ENCODE assay signal across 8 mouse cellular contexts in genomic region chr8:104250439-104251367, GRCm38 (mm10). TPM values are rescaled to one million over a fixed set of nuclear protein-coding genes. Genes with fewer than 3 reads are reported as not detected.
A peak's percentile ranks its signal among the peaks of the same experiment; 100 is the strongest.
DNase-seq lines count a peak whose midpoint lies in the region; ATAC-seq and TF ChIP-seq lines count a peak whose summit lies in the region.

Cklf (plus strand) TSS chr8:104250861.

- no peaks in the 10 kb centered on the region for H3K36me3 ChIP-seq in heart, embryonic 10.5 days
- H3K36me3 ChIP-seq in kidney, embryonic 15.5 days = no peaks in the 10 kb centered on the region; the same call in 1 of the 2 replicates
- H3K36me3 ChIP-seq in liver, embryonic 11.5 days (ENCODE audit: control insufficient read depth, insufficient read depth, low read length) = no peaks in the 10 kb centered on the region
- H3K36me3 ChIP-seq in stomach, embryonic 14.5 days (ENCODE audit: control insufficient read depth, insufficient read depth, low read length) = no peaks in the 10 kb centered on the region

- H3K4me2 ChIP-seq in kidney, embryonic 15.5 days = peak within 1 kb of the TSS; percentile 84
- H3K4me2 ChIP-seq in liver, embryonic 11.5 days = peak within 1 kb of the TSS; percentile 91
- H3K4me2 ChIP-seq in stomach, embryonic 14.5 days (replicated peaks; ENCODE audit: low read depth, low read length) = peak within 1 kb of the TSS; percentile 76

- peak; percentile 89 for ATAC-seq in kidney, embryonic 15.5 days (replicated peaks; ENCODE audit: low FRiP score)
- ATAC-seq in liver, embryonic 11.5 days (replicated peaks; ENCODE audit: low FRiP score) = peak; percentile 86
- ATAC-seq in stomach, embryonic 14.5 days (ENCODE audit: insufficient number of reproducible peaks, insufficient read depth, low FRiP score, low read depth) = peak; percentile 88

- no peaks in the 10 kb centered on the region for H3K9me3 ChIP-seq in heart, embryonic 10.5 days
- H3K9me3 ChIP-seq in kidney, embryonic 15.5 days (replicated peaks) = no peaks in the 10 kb centered on the region
- H3K9me3 ChIP-seq in liver, embryonic 11.5 days (ENCODE audit: control insufficient read depth, low read length) = no peaks in the 10 kb centered on the region
- H3K9me3 ChIP-seq in stomach, embryonic 14.5 days (ENCODE audit: control insufficient read depth, low read depth, low read length) = no peaks in the 10 kb centered on the region

- no peak for TF ChIP-seq CTCF in bone marrow macrophage, adult 2 months (IDR thresholded peaks at IDR 0.05; ENCODE audit: low read depth, low read length)
- TF ChIP-seq CTCF in embryonic fibroblast, embryonic 13.5 days (IDR thresholded peaks at IDR 0.05; ENCODE audit: borderline replicate concordance, insufficient read depth, low read length) = no peak

- TF ChIP-seq POLR2A in bone marrow macrophage, adult 2 months (IDR thresholded peaks at IDR 0.05; ENCODE audit: borderline replicate concordance, low read depth, low read length) = no peak; the same call in 1 of the 2 replicates
- peak; percentile 93 for TF ChIP-seq POLR2A in embryonic fibroblast, embryonic 13.5 days (IDR thresholded peaks at IDR 0.05; ENCODE audit: low read depth, low read length)

- no peaks in the 10 kb centered on the region for H3K27me3 ChIP-seq in heart, embryonic 10.5 days (ENCODE audit: insufficient read depth, poor library complexity, severe bottlenecking)
- H3K27me3 ChIP-seq in kidney, embryonic 15.5 days = no peaks in the 10 kb centered on the region
- no peaks in the 10 kb centered on the region for H3K27me3 ChIP-seq in liver, embryonic 11.5 days (replicated peaks; ENCODE audit: control insufficient read depth, insufficient read depth, low read length)
- no peaks in the 10 kb centered on the region for H3K27me3 ChIP-seq in stomach, embryonic 14.5 days (ENCODE audit: control insufficient read depth, insufficient read depth, low read length)

- H3K4me1 ChIP-seq in bone marrow macrophage, adult 2 months (ENCODE audit: control insufficient read depth, insufficient read depth, low read length) = peaks cover 31% of the 10 kb centered on the region
- H3K4me1 ChIP-seq in embryonic fibroblast, embryonic 13.5 days (ENCODE audit: control insufficient read depth, insufficient read depth, low read length) = no peaks in the 10 kb centered on the region
- H3K4me1 ChIP-seq in heart, embryonic 10.5 days = peaks cover 23% of the 10 kb centered on the region
- H3K4me1 ChIP-seq in kidney, embryonic 15.5 days = peaks cover 35% of the 10 kb centered on the region
- peaks cover 17% of the 10 kb centered on the region for H3K4me1 ChIP-seq in liver, embryonic 11.5 days (replicated peaks; ENCODE audit: control insufficient read depth, insufficient read depth, low read length)
- peaks cover 9% of the 10 kb centered on the region for H3K4me1 ChIP-seq in stomach, embryonic 14.5 days (ENCODE audit: control insufficient read depth, insufficient read depth, low read length)

- peak within 1 kb of the TSS; percentile 95 for H3K4me3 ChIP-seq in bone marrow macrophage, adult 2 months (ENCODE audit: insufficient read depth, low read length)
- H3K4me3 ChIP-seq in embryonic fibroblast, embryonic 13.5 days (ENCODE audit: insufficient read depth, low read length) = peak within 1 kb of the TSS; percentile 77
- peak within 1 kb of the TSS; percentile 79 for H3K4me3 ChIP-seq in heart, embryonic 10.5 days
- peak within 1 kb of the TSS; percentile 80 for H3K4me3 ChIP-seq in kidney, embryonic 15.5 days (replicated peaks)
- H3K4me3 ChIP-seq in liver, embryonic 11.5 days (ENCODE audit: low read depth, low read length) = peak within 1 kb of the TSS; percentile 67
- H3K4me3 ChIP-seq in stomach, embryonic 14.5 days (ENCODE audit: low read depth, low read length) = peak within 1 kb of the TSS; percentile 63

- peak; percentile 89 to 90 for DNase-seq in B cell, adult 2 months
- peak; percentile 94 for DNase-seq in heart, embryonic 10.5 days (ENCODE audit: low spot score)
- peak; percentile 87 for DNase-seq in liver, embryonic 11.5 days (ENCODE audit: low spot score)
- peak; percentile 91 for DNase-seq in naive thymus-derived CD4-positive, alpha-beta T cell, adult 2 months (ENCODE audit: low read depth)

- 4% methylated on average over 41 of the region's 41 CpGs for WGBS in heart, embryonic 10.5 days
- 4% methylated on average over 41 of the region's 41 CpGs for WGBS in kidney, embryonic 15.5 days
- WGBS in liver, embryonic 11.5 days = 4% methylated on average over 41 of the region's 41 CpGs
- 4% methylated on average over 41 of the region's 41 CpGs for WGBS in stomach, embryonic 14.5 days

- H3K27ac ChIP-seq in bone marrow macrophage, adult 2 months (ENCODE audit: insufficient read depth, low read depth, low read length) = peak within 1 kb of the TSS; percentile 81
- no peak within 1 kb of the TSS for H3K27ac ChIP-seq in embryonic fibroblast, embryonic 13.5 days (ENCODE audit: insufficient read depth, low read length)
- peak within 1 kb of the TSS; percentile 90 for H3K27ac ChIP-seq in heart, embryonic 10.5 days
- H3K27ac ChIP-seq in kidney, embryonic 15.5 days = peak within 1 kb of the TSS; percentile 93
- peak within 1 kb of the TSS; percentile 60 for H3K27ac ChIP-seq in liver, embryonic 11.5 days (ENCODE audit: low read depth, low read length)
- peak within 1 kb of the TSS; percentile 87 for H3K27ac ChIP-seq in stomach, embryonic 14.5 days (ENCODE audit: low read length)

- peak within 1 kb of the TSS; percentile 71 for H3K9ac ChIP-seq in kidney, embryonic 15.5 days
- H3K9ac ChIP-seq in liver, embryonic 11.5 days (ENCODE audit: low read depth, low read length) = peak within 1 kb of the TSS; percentile 68
- H3K9ac ChIP-seq in stomach, embryonic 14.5 days (replicated peaks; ENCODE audit: low read depth, low read length) = peak within 1 kb of the TSS; percentile 45

RNA-seq across cellular contexts. Expression of gene Cklf, which starts in this region (rescaled TPM):
- 63.5 and 67.8 TPM in 2 replicates for polyA plus RNA-seq in bone marrow macrophage, adult 2 months (2012; ENCODE audit: insufficient read depth, insufficient read length, missing spikeins)
- polyA plus RNA-seq in embryonic fibroblast, embryonic 13.5 days (2011; ENCODE audit: insufficient read length, low read depth, missing spikeins) = 26.7 and 27.6 TPM in 2 replicates
- 31.1 and 36.2 TPM in 2 replicates for polyA plus RNA-seq in heart, embryonic 10.5 days (2016; fragmentation: Nextera tagmentation; extraction: Ambion mirVana)
- polyA plus RNA-seq in kidney, embryonic 15.5 days (2015; fragmentation: Nextera tagmentation; extraction: Ambion mirVana) = 43.0 and 46.8 TPM in 2 replicates
- polyA plus RNA-seq in liver, embryonic 11.5 days (2014; fragmentation: Nextera tagmentation; extraction: Ambion mirVana) = 27.9 and 32.5 TPM in 2 replicates
- 46.0 and 53.4 TPM in 2 replicates for polyA plus RNA-seq in stomach, embryonic 14.5 days (2014; fragmentation: Nextera tagmentation; extraction: Ambion mirVana)
